Mouse (Mus musculus) hindbrain, embryonic 16.5 days (tissue): Measurements from ENCODE around the gene Kmt2d. TPM values are rescaled to one million over a fixed set of nuclear protein-coding genes. Genes with fewer than 3 reads are reported as not detected.

Experiments used
- ATAC-seq: fragments of 200-750 bp; cut with Nextera tagmentation; 2 replicates; pipeline ENCODE4 v1.8.0; 2017; ENCODE audit warnings: moderate TSS enrichment, moderate library complexity
- H3K27ac ChIP-seq: fragments of 300-500 bp; sonication (generic); 2 replicates; pipeline ENCODE4 v1.5.1; 2014; ENCODE audit warnings: low read depth, mild to moderate bottlenecking, control low read depth, low read length, moderate library complexity
- H3K27me3 ChIP-seq: fragments of 300-500 bp; sonication (generic); replicated peaks from 2 replicates; pipeline ENCODE4 v1.6.1; 2014; ENCODE audit warnings: low read length; ENCODE audit not compliant: control insufficient read depth, insufficient read depth
- H3K36me3 ChIP-seq: fragments of 300-500 bp; sonication (generic); 2 replicates; pipeline ENCODE4 v1.6.1; 2014; ENCODE audit warnings: mild to moderate bottlenecking, low read length, moderate library complexity, mixed read lengths; ENCODE audit not compliant: control insufficient read depth, insufficient read depth
- H3K4me1 ChIP-seq: fragments of 300-500 bp; sonication (generic); 2 replicates; pipeline ENCODE4 v1.6.1; 2014; ENCODE audit warnings: low read depth, low read length; ENCODE audit not compliant: control insufficient read depth, insufficient read depth
- H3K4me2 ChIP-seq: fragments of 300-500 bp; sonication (generic); 2 replicates; pipeline ENCODE4 v1.6.1; 2014; ENCODE audit warnings: mild to moderate bottlenecking, low read length, control low read depth, moderate library complexity
- H3K4me3 ChIP-seq: fragments of 300-500 bp; sonication (generic); 2 replicates; pipeline ENCODE4 v1.5.1; 2014; ENCODE audit warnings: mild to moderate bottlenecking, low read length, control low read depth, moderate library complexity
- H3K9ac ChIP-seq: fragments of 300-500 bp; sonication (generic); 2 replicates; pipeline ENCODE4 v1.6.1; 2014; ENCODE audit warnings: low read depth, mild to moderate bottlenecking, control low read depth, low read length, moderate library complexity
- H3K9me3 ChIP-seq: fragments of 300-500 bp; sonication (generic); 2 replicates; pipeline ENCODE4 v1.6.1; 2014; ENCODE audit warnings: mild to moderate bottlenecking, low read length, moderate library complexity; ENCODE audit not compliant: control insufficient read depth
- WGBS: fragments of 180-500 bp; shearing (Covaris S2); extraction: QIAGEN DNeasy Blood & Tissue Kit; methylation state at CpG from one replicate; pipeline ENCODE4 v1.1.7; 2014; 5-methylcytosine and 5-hydroxymethylcytosine counted together
- polyA plus RNA-seq: library from polyadenylated mRNA; unstranded; fragments of >200 nt; fragmentation: Nextera tagmentation; extraction: Ambion mirVana; gene quantifications from 2 replicates; pipeline ENCODE4 v1.2.1, GENCODE M21; 2015

Kmt2d gene
- polyA plus RNA-seq, 1 experiment from 2014 or later: 8.8 TPM

GRCm38 (mm10) chr15:98808651-98809134 lies 62.3 kb downstream of the Kmt2d start:
- Histone ChIP-seq H3K36me3 (peaks cover 10% of the 10 kb centered on the region), H3K27me3 (peaks cover 47% of the 10 kb centered on the region), H3K4me2 (peak overlapping the region; percentile 84), H3K4me3 (no peak overlapping the region), H3K9ac (peak overlapping the region; percentile 63), H3K9me3 (no peaks in the 10 kb centered on the region), H3K27ac (no peak overlapping the region), H3K4me1 (peaks cover 41% of the 10 kb centered on the region)
- peak; percentile 22; the same call in 1 of the 2 replicates for ATAC-seq
- WGBS: 4% methylated on average over 6 of the region's 6 CpGs

- Histone ChIP-seq H3K9me3 (no peaks in the 10 kb centered on the region), H3K4me1 (peaks cover 41% of the 10 kb centered on the region), H3K4me2 (peak overlapping the region; percentile 84), H3K9ac (peak overlapping the region; percentile 63), H3K4me3 (peak overlapping the region; percentile 55), H3K27ac (no peak overlapping the region), H3K27me3 (peaks cover 52% of the 10 kb centered on the region), H3K36me3 (peaks cover 6% of the 10 kb centered on the region)
- ATAC-seq: peak; percentile 58
- WGBS: under 1% methylated on average over 33 of the region's 34 CpGs
These were observed 62.9 kb downstream of the Kmt2d start for GRCm38 (mm10) chr15:98807895-98808650.

- H3K36me3 ChIP-seq: no peaks in the 10 kb centered on the region
- no peaks in the 10 kb centered on the region for H3K9me3 ChIP-seq
- WGBS: under 1% methylated on average over 58 of the region's 58 CpGs
- peaks cover 61% of the 10 kb centered on the region for H3K27me3 ChIP-seq
- peak overlapping the region; percentile 84 for H3K4me2 ChIP-seq
- peak; percentile 22; the same call in 1 of the 2 replicates for ATAC-seq
- peaks cover 41% of the 10 kb centered on the region for H3K4me1 ChIP-seq
- peak overlapping the region; percentile 55 for H3K4me3 ChIP-seq
- peak overlapping the region; percentile 63 for H3K9ac ChIP-seq
- H3K27ac ChIP-seq: no peak overlapping the region
These were observed 63.9 kb downstream of the Kmt2d start for GRCm38 (mm10) chr15:98806809-98807770.

GRCm38 (mm10) chr15:98806071-98806808 lies 64.8 kb downstream of the Kmt2d start:
- H3K9ac ChIP-seq: no peak overlapping the region
- H3K36me3 ChIP-seq: no peaks in the 10 kb centered on the region
- ATAC-seq: no peak
- H3K4me1 ChIP-seq: peaks cover 41% of the 10 kb centered on the region
- no peaks in the 10 kb centered on the region for H3K9me3 ChIP-seq
- WGBS: 6% methylated on average over 30 of the region's 30 CpGs
- H3K27me3 ChIP-seq: peaks cover 66% of the 10 kb centered on the region
- no peak overlapping the region for H3K27ac ChIP-seq
- peak overlapping the region; percentile 55 for H3K4me3 ChIP-seq
- H3K4me2 ChIP-seq: peak overlapping the region; percentile 95

GRCm38 (mm10) chr15:98805324-98806040 lies 65.5 kb downstream of the Kmt2d start:
- ATAC-seq: 0 out of 2 replicates have a peak, but pooled peaks have one; percentile 40
- peak overlapping the region; percentile 95 for H3K4me2 ChIP-seq
- H3K27me3 ChIP-seq: peaks cover 71% of the 10 kb centered on the region
- H3K4me1 ChIP-seq: peaks cover 41% of the 10 kb centered on the region
- H3K27ac ChIP-seq: no peak overlapping the region
- no peaks in the 10 kb centered on the region for H3K36me3 ChIP-seq
- peak overlapping the region; percentile 54 for H3K4me3 ChIP-seq
- H3K9ac ChIP-seq: peak overlapping the region; percentile 70
- no peaks in the 10 kb centered on the region for H3K9me3 ChIP-seq
- WGBS: 1% methylated on average over 49 of the region's 64 CpGs

- Histone ChIP-seq H3K27me3 (peaks cover 71% of the 10 kb centered on the region), H3K9ac (peak overlapping the region; percentile 35; the same call in 1 of the 2 replicates), H3K4me2 (peak overlapping the region; percentile 58), H3K4me1 (peaks cover 40% of the 10 kb centered on the region), H3K9me3 (no peaks in the 10 kb centered on the region), H3K27ac (no peak overlapping the region), H3K36me3 (no peaks in the 10 kb centered on the region), H3K4me3 (peak overlapping the region; percentile 32)
- no peak for ATAC-seq
- under 1% methylated on average over 32 of the region's 32 CpGs for WGBS
These were observed 67.0 kb downstream of the Kmt2d start for GRCm38 (mm10) chr15:98804054-98804453.

GRCm38 (mm10) chr15:98802926-98803325 lies 68.1 kb downstream of the Kmt2d start:
- Histone ChIP-seq H3K9ac (no peak overlapping the region), H3K27ac (no peak overlapping the region), H3K4me1 (peaks cover 30% of the 10 kb centered on the region), H3K4me3 (no peak overlapping the region), H3K4me2 (no peak overlapping the region), H3K9me3 (no peaks in the 10 kb centered on the region), H3K36me3 (no peaks in the 10 kb centered on the region), H3K27me3 (peaks cover 71% of the 10 kb centered on the region)
- 7% methylated on average over 8 of the region's 8 CpGs for WGBS
- ATAC-seq: no peak

- Histone ChIP-seq H3K9me3 (no peaks in the 10 kb centered on the region), H3K4me2 (no peak overlapping the region), H3K4me3 (no peak overlapping the region), H3K9ac (no peak overlapping the region), H3K27me3 (peaks cover 79% of the 10 kb centered on the region), H3K27ac (no peak overlapping the region), H3K4me1 (peaks cover 8% of the 10 kb centered on the region), H3K36me3 (no peaks in the 10 kb centered on the region)
- ATAC-seq: no peak
- 10% methylated on average over 12 of the region's 12 CpGs for WGBS
These were observed 71.6 kb downstream of the Kmt2d start for GRCm38 (mm10) chr15:98799396-98799795.
